Comparison of ENCODE assay signal across 19 mouse cellular contexts in the genomic region with DNA sequence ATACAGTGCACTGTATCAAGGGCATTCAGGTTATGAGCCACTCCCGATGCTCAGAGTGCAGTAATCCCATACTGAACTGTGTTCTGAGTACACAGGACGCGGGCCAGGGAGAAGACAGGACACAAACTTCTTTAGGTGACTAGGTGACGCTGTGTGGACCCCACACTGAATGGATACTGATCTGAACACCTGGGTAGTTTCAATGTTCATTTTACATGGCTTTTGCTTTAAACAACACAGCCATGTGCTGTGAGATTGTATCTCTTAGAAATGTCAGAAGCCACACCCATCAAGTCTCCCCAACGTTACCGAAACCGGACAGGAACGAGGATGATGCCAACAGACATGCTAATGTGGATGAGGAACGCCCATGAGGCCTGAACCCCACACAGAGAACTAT. TPM values are rescaled to one million over a fixed set of nuclear protein-coding genes. Genes with fewer than 3 reads are reported as not detected.
"Had no signal": no experiment of that assay in that cellular context is flagged by ENCODE, and none has a peak within 500 bp of the region (broad histone marks: within the 10 kb centered on the region; RNA-seq: fewer than 3 reads in every experiment).

No protein-coding gene starts in this region.

- H3K9me3 ChIP-seq: kidney, embryonic 15.5 days; limb, embryonic 12.5 days; liver, embryonic 13.5 days; midbrain, embryonic 12.5 days; neural tube, embryonic 13.5 days had no signal

- H3K9ac ChIP-seq: kidney, embryonic 15.5 days; limb, embryonic 12.5 days; liver, embryonic 13.5 days; lung, embryonic 14.5 days; midbrain, embryonic 12.5 days; neural tube, embryonic 13.5 days had no signal

- H3K36me3 ChIP-seq: kidney, embryonic 15.5 days; liver, embryonic 13.5 days; midbrain, embryonic 12.5 days had no signal

- H3K27me3 ChIP-seq: limb, embryonic 12.5 days; liver, embryonic 13.5 days; midbrain, embryonic 12.5 days; neural tube, embryonic 13.5 days had no signal

- ATAC-seq: hindbrain, embryonic 16.5 days; lung, postnatal 0 days; midbrain, embryonic 16.5 days had no signal

- H3K4me3 ChIP-seq: kidney, embryonic 15.5 days; limb, embryonic 12.5 days; liver, embryonic 13.5 days; midbrain, embryonic 12.5 days; myocyte; neural tube, embryonic 13.5 days had no signal

- DNase-seq: kidney, adult 11 months; kidney, adult 8-10 months; kidney, postnatal 10 days; kidney, postnatal 4 days; liver; liver, embryonic 13.5 days; lung, embryonic 14.5 days; retina, postnatal 1 day; thymus, postnatal 25 days had no signal

- H3K4me2 ChIP-seq: kidney, embryonic 15.5 days; limb, embryonic 12.5 days; liver, embryonic 13.5 days; lung, embryonic 14.5 days; midbrain, embryonic 12.5 days; neural tube, embryonic 13.5 days had no signal

- H3K27ac ChIP-seq: kidney, embryonic 15.5 days; liver, embryonic 13.5 days; macrophage; midbrain, embryonic 12.5 days; neural tube, embryonic 13.5 days had no signal

RNA-seq across cellular contexts. Expression of gene Ccdc40, which starts 35.8 kb away (rescaled TPM):
- total RNA-seq: neutrophil, adult 5-6 weeks had no signal
